Mouse (Mus musculus): ENCODE data around the gene Aknad1. TPM values are rescaled to one million over a fixed set of nuclear protein-coding genes. Genes with fewer than 3 reads are reported as not detected.

Gene Aknad1
- polyA plus RNA-seq, 1 experiment from 2014 or later = not detected

GRCm38 (mm10) chr3:108727776-108728175 is 11.7 kb upstream of the Aknad1 start:
- Histone ChIP-seq H3K4me2 (ENCODE audit: low read depth, low read length) (no peak overlapping the region), H3K27ac (ENCODE audit: low read depth, low read length) (no peak overlapping the region), H3K27me3 (ENCODE audit: control insufficient read depth, insufficient read depth, low read length) (no peaks in the 10 kb centered on the region), H3K9me3 (ENCODE audit: control insufficient read depth, low read length) (no peaks in the 10 kb centered on the region), H3K4me1 (ENCODE audit: control insufficient read depth, insufficient read depth, low read length) (no peaks in the 10 kb centered on the region), H3K4me3 (ENCODE audit: low read depth, low read length) (no peak overlapping the region), H3K9ac (replicated peaks; ENCODE audit: low read depth, low read length) (no peak overlapping the region), H3K36me3 (ENCODE audit: control insufficient read depth, insufficient read depth, low read length) (no peaks in the 10 kb centered on the region)
- ATAC-seq (ENCODE audit: low read depth) = no peak
- 95% methylated on average over 3 of the region's 3 CpGs for WGBS

- Histone ChIP-seq H3K36me3 (ENCODE audit: control insufficient read depth, insufficient read depth, low read length) (no peaks in the 10 kb centered on the region), H3K27me3 (ENCODE audit: control insufficient read depth, insufficient read depth, low read length) (no peaks in the 10 kb centered on the region), H3K27ac (ENCODE audit: low read depth, low read length) (no peak overlapping the region), H3K4me1 (ENCODE audit: control insufficient read depth, insufficient read depth, low read length) (no peaks in the 10 kb centered on the region), H3K9me3 (ENCODE audit: control insufficient read depth, low read length) (no peaks in the 10 kb centered on the region), H3K4me3 (ENCODE audit: low read depth, low read length) (no peak overlapping the region), H3K9ac (replicated peaks; ENCODE audit: low read depth, low read length) (no peak overlapping the region), H3K4me2 (ENCODE audit: low read depth, low read length) (no peak overlapping the region)
- no peak for ATAC-seq (ENCODE audit: low read depth)
- WGBS = 46% methylated on average over 12 of the region's 12 CpGs
These were observed 9.1 kb upstream of the Aknad1 start for GRCm38 (mm10) chr3:108730316-108730715.

GRCm38 (mm10) chr3:108737761-108738160 is 1.7 kb upstream of the Aknad1 start:
- ATAC-seq (ENCODE audit: low read depth) = no peak
- WGBS = 91% methylated on average over 3 of the region's 3 CpGs
- no peak overlapping the region for H3K4me2 ChIP-seq (ENCODE audit: low read depth, low read length)
- no peaks in the 10 kb centered on the region for H3K4me1 ChIP-seq (ENCODE audit: control insufficient read depth, insufficient read depth, low read length)
- no peaks in the 10 kb centered on the region for H3K36me3 ChIP-seq (ENCODE audit: control insufficient read depth, insufficient read depth, low read length)
- no peak overlapping the region for H3K4me3 ChIP-seq (ENCODE audit: low read depth, low read length)
- no peaks in the 10 kb centered on the region for H3K27me3 ChIP-seq (ENCODE audit: control insufficient read depth, insufficient read depth, low read length)
- no peak overlapping the region for H3K27ac ChIP-seq (ENCODE audit: low read depth, low read length)
- H3K9ac ChIP-seq (replicated peaks; ENCODE audit: low read depth, low read length) = no peak overlapping the region
- no peaks in the 10 kb centered on the region for H3K9me3 ChIP-seq (ENCODE audit: control insufficient read depth, low read length)

GRCm38 (mm10) chr3:108744060-108744459 is 4.6 kb downstream of the Aknad1 start:
- H3K9ac ChIP-seq (replicated peaks; ENCODE audit: low read depth, low read length) = no peak overlapping the region
- 85% methylated on average over 4 of the region's 4 CpGs for WGBS
- H3K4me2 ChIP-seq (ENCODE audit: low read depth, low read length) = no peak overlapping the region
- no peaks in the 10 kb centered on the region for H3K36me3 ChIP-seq (ENCODE audit: control insufficient read depth, insufficient read depth, low read length)
- no peaks in the 10 kb centered on the region for H3K4me1 ChIP-seq (ENCODE audit: control insufficient read depth, insufficient read depth, low read length)
- H3K27ac ChIP-seq (ENCODE audit: low read depth, low read length) = no peak overlapping the region
- no peaks in the 10 kb centered on the region for H3K9me3 ChIP-seq (ENCODE audit: control insufficient read depth, low read length)
- no peak for ATAC-seq (ENCODE audit: low read depth)
- H3K27me3 ChIP-seq (ENCODE audit: control insufficient read depth, insufficient read depth, low read length) = no peaks in the 10 kb centered on the region
- H3K4me3 ChIP-seq (ENCODE audit: low read depth, low read length) = no peak overlapping the region

- Histone ChIP-seq H3K4me3 (ENCODE audit: low read depth, low read length) (no peak overlapping the region), H3K27me3 (ENCODE audit: control insufficient read depth, insufficient read depth, low read length) (no peaks in the 10 kb centered on the region), H3K9me3 (ENCODE audit: control insufficient read depth, low read length) (no peaks in the 10 kb centered on the region), H3K4me1 (ENCODE audit: control insufficient read depth, insufficient read depth, low read length) (no peaks in the 10 kb centered on the region), H3K9ac (replicated peaks; ENCODE audit: low read depth, low read length) (no peak overlapping the region), H3K27ac (ENCODE audit: low read depth, low read length) (no peak overlapping the region), H3K36me3 (ENCODE audit: control insufficient read depth, insufficient read depth, low read length) (no peaks in the 10 kb centered on the region), H3K4me2 (ENCODE audit: low read depth, low read length) (no peak overlapping the region)
- WGBS = 73% methylated on average over 6 of the region's 6 CpGs
- ATAC-seq (ENCODE audit: low read depth) = no peak
These were observed 11.6 kb downstream of the Aknad1 start for GRCm38 (mm10) chr3:108751061-108751460.

- H3K4me2 ChIP-seq (ENCODE audit: low read depth, low read length) = no peak overlapping the region
- H3K4me1 ChIP-seq (ENCODE audit: control insufficient read depth, insufficient read depth, low read length) = no peaks in the 10 kb centered on the region
- H3K9ac ChIP-seq (replicated peaks; ENCODE audit: low read depth, low read length) = no peak overlapping the region
- H3K9me3 ChIP-seq (ENCODE audit: control insufficient read depth, low read length) = no peaks in the 10 kb centered on the region
- ATAC-seq (ENCODE audit: low read depth) = no peak
- H3K27me3 ChIP-seq (ENCODE audit: control insufficient read depth, insufficient read depth, low read length) = no peaks in the 10 kb centered on the region
- WGBS = 87% methylated on average over 6 of the region's 6 CpGs
- no peak overlapping the region for H3K4me3 ChIP-seq (ENCODE audit: low read depth, low read length)
- no peaks in the 10 kb centered on the region for H3K36me3 ChIP-seq (ENCODE audit: control insufficient read depth, insufficient read depth, low read length)
- H3K27ac ChIP-seq (ENCODE audit: low read depth, low read length) = no peak overlapping the region
These were observed 12.2 kb downstream of the Aknad1 start for GRCm38 (mm10) chr3:108751691-108752090.

GRCm38 (mm10) chr3:108754541-108754940 is 15.1 kb downstream of the Aknad1 start:
- H3K4me3 ChIP-seq (ENCODE audit: low read depth, low read length) = no peak overlapping the region
- H3K4me1 ChIP-seq (ENCODE audit: control insufficient read depth, insufficient read depth, low read length) = no peaks in the 10 kb centered on the region
- H3K4me2 ChIP-seq (ENCODE audit: low read depth, low read length) = no peak overlapping the region
- no peak overlapping the region for H3K27ac ChIP-seq (ENCODE audit: low read depth, low read length)
- H3K9me3 ChIP-seq (ENCODE audit: control insufficient read depth, low read length) = no peaks in the 10 kb centered on the region
- H3K27me3 ChIP-seq (ENCODE audit: control insufficient read depth, insufficient read depth, low read length) = no peaks in the 10 kb centered on the region
- ATAC-seq (ENCODE audit: low read depth) = no peak
- H3K9ac ChIP-seq (replicated peaks; ENCODE audit: low read depth, low read length) = no peak overlapping the region
- H3K36me3 ChIP-seq (ENCODE audit: control insufficient read depth, insufficient read depth, low read length) = no peaks in the 10 kb centered on the region
- WGBS = 83% methylated on average over 1 of the region's 1 CpGs

GRCm38 (mm10) chr3:108755542-108755941 is 16.1 kb downstream of the Aknad1 start:
- Histone ChIP-seq H3K27me3 (ENCODE audit: control insufficient read depth, insufficient read depth, low read length) (no peaks in the 10 kb centered on the region), H3K4me3 (ENCODE audit: low read depth, low read length) (no peak overlapping the region), H3K9me3 (ENCODE audit: control insufficient read depth, low read length) (no peaks in the 10 kb centered on the region), H3K27ac (ENCODE audit: low read depth, low read length) (no peak overlapping the region), H3K4me2 (ENCODE audit: low read depth, low read length) (no peak overlapping the region), H3K4me1 (ENCODE audit: control insufficient read depth, insufficient read depth, low read length) (no peaks in the 10 kb centered on the region), H3K36me3 (ENCODE audit: control insufficient read depth, insufficient read depth, low read length) (no peaks in the 10 kb centered on the region), H3K9ac (replicated peaks; ENCODE audit: low read depth, low read length) (no peak overlapping the region)
- WGBS = 88% methylated on average over 2 of the region's 2 CpGs
- no peak for ATAC-seq (ENCODE audit: low read depth)

- H3K9me3 ChIP-seq (ENCODE audit: control insufficient read depth, low read length) = no peaks in the 10 kb centered on the region
- WGBS = 77% methylated on average over 1 of the region's 1 CpGs
- H3K27ac ChIP-seq (ENCODE audit: low read depth, low read length) = no peak overlapping the region
- ATAC-seq (ENCODE audit: low read depth) = no peak
- no peaks in the 10 kb centered on the region for H3K27me3 ChIP-seq (ENCODE audit: control insufficient read depth, insufficient read depth, low read length)
- H3K4me3 ChIP-seq (ENCODE audit: low read depth, low read length) = no peak overlapping the region
- H3K4me2 ChIP-seq (ENCODE audit: low read depth, low read length) = no peak overlapping the region
- no peaks in the 10 kb centered on the region for H3K4me1 ChIP-seq (ENCODE audit: control insufficient read depth, insufficient read depth, low read length)
- no peak overlapping the region for H3K9ac ChIP-seq (replicated peaks; ENCODE audit: low read depth, low read length)
- no peaks in the 10 kb centered on the region for H3K36me3 ChIP-seq (ENCODE audit: control insufficient read depth, insufficient read depth, low read length)
These were observed 16.7 kb downstream of the Aknad1 start for GRCm38 (mm10) chr3:108756131-108756530.

GRCm38 (mm10) chr3:108757570-108757969 is 18.1 kb downstream of the Aknad1 start:
- no peak overlapping the region for H3K4me3 ChIP-seq (ENCODE audit: low read depth, low read length)
- no peaks in the 10 kb centered on the region for H3K9me3 ChIP-seq (ENCODE audit: control insufficient read depth, low read length)
- H3K9ac ChIP-seq (replicated peaks; ENCODE audit: low read depth, low read length) = no peak overlapping the region
- H3K4me2 ChIP-seq (ENCODE audit: low read depth, low read length) = no peak overlapping the region
- WGBS = 83% methylated on average over 9 of the region's 9 CpGs
- no peaks in the 10 kb centered on the region for H3K27me3 ChIP-seq (ENCODE audit: control insufficient read depth, insufficient read depth, low read length)
- no peaks in the 10 kb centered on the region for H3K4me1 ChIP-seq (ENCODE audit: control insufficient read depth, insufficient read depth, low read length)
- H3K36me3 ChIP-seq (ENCODE audit: control insufficient read depth, insufficient read depth, low read length) = no peaks in the 10 kb centered on the region
- no peak overlapping the region for H3K27ac ChIP-seq (ENCODE audit: low read depth, low read length)
- ATAC-seq (ENCODE audit: low read depth) = no peak
